Mouse (Mus musculus) left cerebral cortex, adult 9 months (tissue): Measurements from ENCODE around the gene Ube2c.

Source experiments
- DNase-seq, 2 experiments: peaks; one replicate each; pipeline ENCODE4 v3.0.0; 2022; ENCODE audit warnings: low spot score in 2 of 2

Ube2c gene

DNA sequence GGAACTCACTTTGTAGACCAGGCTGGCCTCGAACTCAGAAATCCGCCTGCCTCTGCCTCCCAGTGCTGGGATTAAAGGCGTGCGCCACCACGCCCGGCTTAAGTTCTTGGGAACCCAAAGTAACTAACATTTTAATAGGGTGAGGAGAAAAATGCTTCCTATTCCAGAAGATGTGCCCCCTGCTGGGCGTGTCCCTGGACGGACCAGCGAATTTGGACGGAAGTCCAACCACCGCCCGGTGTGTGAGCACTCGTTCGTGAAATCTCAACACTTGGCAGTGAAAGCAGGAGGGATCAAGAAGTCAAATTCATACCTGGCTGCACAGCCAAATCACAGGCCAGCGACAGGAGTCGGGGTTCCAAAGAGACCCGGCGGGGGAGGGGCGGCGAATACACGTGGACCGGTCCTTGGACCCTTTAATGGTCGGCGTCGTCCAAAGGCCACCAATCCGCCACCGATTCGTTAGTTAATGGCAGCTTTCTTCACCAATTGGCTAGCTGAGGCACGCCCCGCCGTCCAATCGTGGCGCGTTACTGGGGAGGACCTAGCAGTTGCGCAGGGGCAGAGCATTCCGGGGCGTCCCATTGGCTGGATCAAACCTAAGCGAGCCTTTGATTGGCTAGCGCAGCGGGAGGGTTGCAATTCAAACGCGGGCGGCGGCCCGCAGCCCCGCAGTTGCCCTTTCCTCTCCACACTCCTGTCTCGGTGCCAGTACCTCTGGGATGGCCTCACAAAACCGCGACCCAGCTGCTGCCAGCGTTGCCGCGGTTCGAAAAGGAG is at the start of gene Ube2c:
Gene Ube2c (plus strand): TSS at position 641 of the 780 bp plus-strand sequence.
- peak; percentile 97 to 99 for DNase-seq

DNA sequence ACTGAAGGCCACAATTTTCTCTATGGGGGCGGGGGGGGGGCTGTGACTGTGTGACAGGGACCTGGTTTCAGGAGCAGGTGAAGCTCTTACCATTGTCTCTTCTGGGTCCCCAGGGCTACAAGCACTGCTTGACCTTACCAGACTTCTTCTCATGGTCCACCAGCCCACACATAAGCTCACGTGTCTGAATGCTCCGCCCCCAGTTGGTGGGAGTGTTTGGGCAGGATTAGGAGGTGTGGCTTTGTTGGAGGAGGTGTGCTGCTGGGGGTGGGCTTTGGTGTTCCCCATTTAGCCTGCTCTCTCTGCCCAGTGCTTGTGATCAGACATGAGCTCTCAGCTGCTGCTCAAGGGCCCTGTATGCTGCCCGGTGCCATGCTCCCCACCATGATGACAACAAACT is 46.4 kb upstream of the Ube2c start:
- DNase-seq, result no peak

DNA sequence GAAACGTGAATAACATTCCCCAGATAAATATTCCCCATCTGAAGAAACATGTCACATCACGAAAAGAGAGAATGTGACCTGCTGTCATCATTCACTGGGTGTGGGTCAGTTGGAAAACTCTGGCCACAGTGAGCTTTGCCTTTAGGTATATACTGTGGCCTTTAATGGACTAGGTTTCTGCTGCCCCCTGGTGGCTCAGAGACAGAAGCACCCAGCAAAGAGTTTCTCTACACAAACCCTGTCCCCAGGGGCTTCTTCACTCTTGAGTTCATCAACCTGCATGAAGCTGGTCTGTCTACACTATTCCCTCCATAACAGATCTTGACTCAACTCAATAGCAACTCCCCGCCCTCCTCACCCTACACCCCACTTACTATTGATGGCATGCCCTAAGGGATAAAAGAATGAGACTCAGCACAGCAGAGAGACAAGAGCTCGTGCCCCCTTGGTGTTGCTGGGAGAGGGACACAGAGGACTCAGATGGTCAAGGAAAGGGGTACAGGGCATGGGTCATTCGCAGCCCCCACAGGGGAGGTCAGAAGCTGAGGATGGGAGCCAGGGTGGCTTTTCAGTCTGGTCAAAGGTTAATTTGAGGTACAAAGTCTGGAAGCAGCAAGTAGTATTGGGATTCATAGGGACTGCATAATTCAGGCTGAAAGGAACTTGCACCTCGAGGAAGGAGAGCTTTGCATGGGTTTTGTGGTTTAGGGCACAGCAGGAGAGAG is 43.6 kb upstream of the Ube2c start:
- peak in 1 of 2 experiments; percentile 61 for DNase-seq

DNA sequence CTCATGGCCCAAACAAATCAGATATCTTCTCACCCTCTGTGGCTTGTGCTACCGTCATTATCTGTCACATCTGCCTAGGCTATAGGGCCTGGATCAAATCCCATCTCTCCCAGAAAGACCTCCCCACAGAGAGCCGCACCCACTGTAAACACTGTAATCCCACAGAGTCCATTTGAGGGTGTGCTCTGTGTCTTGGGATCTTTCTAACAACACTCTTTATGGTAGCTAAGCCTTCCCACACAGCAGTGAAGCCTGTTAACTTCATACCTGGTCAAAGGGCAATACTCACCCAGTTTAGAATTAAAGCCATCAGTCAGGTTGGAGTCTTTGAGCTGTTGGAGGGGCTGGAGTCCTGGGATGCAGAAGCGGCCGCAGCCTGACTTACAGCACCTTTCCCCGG is 38.0 kb upstream of the Ube2c start:
- DNase-seq, result no peak

DNA sequence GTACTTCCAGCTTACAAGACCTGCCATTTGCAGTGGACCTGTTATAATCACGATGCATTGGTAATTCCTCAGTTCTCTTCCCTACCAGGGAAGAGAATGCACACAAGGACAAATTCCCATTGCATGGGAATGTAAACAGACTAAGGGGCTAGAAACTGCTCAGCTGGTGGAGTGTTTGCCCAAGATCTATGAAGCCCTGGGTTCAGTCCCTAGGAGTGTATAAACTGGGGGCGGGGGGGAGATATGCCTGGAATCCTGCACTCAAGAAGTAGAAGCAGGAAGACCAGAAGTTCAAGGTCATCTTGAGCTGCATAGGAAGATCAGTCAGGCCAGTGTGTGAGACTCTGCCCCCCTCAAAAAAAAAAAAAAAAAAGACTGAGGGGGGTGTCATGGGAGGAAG is 36.4 kb upstream of the Ube2c start:
- no peak for DNase-seq

DNA sequence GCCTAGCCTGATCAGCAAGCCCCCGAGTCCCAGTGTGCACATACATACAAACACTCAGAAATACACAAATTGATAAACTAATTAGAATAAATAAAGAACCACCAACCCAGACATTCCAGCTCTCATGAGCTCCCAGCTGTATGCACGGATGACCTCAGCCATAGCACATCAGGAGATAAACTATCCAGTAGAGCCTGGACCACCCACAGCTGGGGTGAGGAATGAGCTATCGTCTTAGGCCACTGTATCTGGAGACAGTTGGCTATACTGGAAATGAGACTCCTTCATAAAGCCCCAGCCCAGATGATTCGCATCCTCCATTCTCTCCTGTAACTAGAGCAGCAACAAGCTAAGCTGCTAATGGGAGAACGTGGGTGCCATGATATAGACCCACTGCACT is 34.9 kb upstream of the Ube2c start:
- DNase-seq, result no peak

DNA sequence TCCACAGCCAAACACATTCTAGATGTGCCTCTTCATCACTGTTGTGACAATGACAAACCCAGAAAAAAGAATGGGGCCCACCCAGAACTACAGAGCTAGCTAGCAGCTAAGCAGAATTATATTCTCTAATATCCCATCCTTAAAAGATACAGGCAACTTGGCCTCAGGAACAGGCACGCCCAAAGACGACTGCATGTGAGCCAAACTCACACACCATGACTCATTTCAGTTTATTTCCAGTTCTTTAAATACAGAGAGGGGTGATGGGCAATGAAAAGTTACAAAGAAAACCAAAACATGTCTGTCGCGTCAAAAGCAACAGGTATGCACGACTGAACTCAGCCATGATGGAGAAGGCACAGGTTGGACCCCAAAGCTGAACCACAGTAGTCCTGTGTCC is 34.3 kb upstream of the Ube2c start:
- no peak for DNase-seq

DNA sequence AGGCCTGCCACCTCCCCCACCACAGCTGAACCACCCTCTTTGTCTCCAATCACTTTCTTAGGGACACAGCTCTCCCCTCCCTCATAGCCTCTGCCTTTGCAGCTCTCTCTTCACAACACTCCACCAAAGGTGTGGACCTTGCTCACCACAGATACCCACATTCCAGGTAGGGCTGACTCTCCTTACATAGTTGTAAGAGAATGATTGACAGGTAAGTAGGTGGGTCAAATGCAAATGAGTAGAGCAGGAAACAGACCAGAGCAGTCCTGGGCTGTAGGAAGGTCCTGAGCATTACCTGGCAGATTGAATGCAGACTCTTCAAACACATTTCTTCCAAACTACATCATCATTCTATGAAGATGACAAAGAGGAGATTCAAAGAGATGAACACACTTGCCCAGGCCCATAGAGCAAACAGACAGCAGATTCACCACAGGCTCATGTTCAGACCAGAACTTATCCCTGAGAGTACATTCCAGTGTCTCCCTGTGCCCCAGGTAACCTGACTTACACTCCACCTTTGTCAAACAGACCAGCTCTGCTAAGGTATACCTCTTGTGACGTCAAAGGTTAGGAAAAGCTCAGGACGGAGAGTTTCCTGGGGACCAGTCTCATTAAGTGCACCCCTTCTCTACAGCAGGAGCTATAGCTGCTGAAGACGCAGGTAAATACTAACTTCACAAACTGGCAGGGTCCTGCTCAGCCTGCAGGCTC is 32.2 kb upstream of the Ube2c start:
- DNase-seq, result no peak

DNA sequence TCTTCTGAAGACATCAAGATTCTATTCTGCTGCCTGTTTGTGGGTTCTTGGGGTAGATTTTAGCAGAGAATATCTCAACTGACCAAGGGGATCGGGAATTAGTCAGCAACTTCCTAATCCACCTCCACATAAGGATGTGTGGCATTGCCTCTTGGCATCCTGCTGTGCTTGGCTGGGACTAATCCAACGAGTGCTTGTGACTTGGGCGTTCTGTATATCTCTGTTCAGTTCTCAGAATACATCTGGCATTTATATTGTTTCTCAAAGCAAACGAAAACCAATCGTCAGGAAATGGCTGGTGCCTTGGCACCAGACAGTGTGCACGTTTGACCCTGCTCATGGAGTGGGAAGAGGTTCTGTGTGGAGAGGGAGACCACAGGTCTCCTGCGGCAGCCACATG is 29.8 kb upstream of the Ube2c start:
- no peak for DNase-seq

DNA sequence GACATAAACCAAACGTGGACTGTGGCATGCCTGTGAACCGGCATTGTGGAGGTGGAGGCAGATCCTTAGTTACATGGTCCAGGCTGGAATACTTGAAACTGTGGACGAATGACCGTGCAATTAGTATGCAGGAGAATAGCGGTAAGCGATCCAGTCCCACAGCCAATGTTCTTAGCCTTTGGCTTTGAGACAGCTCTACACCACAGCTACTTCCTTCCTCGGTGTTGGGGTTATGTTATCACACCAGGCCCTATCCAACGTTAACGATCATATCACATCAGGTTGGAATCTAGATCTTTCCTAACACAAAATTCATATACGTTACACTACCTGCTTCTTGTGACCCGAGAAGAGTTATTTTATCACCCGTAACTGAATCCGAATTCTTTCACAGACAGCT is 24.7 kb upstream of the Ube2c start:
- DNase-seq, result no peak

DNA sequence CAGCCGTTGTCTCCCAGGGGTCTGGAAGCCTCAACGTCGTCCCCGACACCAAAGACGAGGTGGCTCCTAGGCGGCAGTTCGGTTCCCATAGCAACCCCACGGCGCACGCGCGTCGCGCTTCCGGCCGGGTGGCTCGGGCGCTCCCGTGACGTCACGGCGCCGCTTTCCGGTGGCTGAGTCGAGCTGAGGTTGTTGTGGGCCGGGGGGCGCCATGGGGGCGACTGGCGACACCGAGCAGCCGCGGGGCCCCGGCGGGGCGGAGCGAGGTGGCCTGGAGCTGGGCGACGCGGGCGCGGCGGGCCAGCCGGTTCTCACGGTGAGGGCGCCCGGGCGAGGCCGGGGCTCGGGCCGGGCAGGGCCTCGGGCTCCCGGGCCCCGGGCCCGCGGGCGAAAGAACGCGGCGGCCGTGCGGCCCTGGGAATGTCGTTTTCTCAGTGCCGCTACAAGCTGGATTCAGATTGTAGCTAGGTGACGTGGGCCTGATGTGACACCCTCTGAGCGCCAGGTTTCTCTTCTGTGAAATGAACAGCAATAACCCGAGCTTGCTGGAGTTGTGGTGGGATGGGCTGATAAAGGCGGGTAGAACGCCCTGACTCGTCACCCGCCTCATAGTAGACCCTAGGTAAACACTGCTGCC is 23.7 kb upstream of the Ube2c start, which contains the start of the genes Wfdc3 and Dnttip1:
Gene Wfdc3 (minus strand): TSS at position 89 of the 637 bp plus-strand sequence.
Gene Dnttip1 (plus strand): TSS at position 141 of the 637 bp plus-strand sequence.
- DNase-seq, result peak; percentile 74 to 91

DNA sequence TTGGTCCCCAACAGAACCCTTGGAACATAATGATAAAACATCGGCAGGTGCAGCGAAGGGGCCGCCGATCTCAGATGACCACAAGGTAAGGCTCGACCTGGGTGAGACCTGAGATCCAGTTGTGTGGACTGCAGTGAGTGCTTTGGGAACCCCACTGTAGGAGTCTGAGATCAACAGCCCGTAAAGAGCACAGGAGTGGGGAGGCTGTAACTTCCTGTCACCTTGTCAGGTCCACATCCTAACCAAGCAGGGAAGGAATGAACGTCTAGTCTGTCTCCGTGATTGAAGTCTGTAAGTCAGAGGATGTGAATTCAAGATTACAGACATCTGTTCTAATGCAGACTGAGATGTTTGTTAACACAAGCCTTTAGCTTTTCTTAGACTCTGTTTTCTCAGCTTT is 23.0 kb upstream of the Ube2c start:
- DNase-seq, result no peak

DNA sequence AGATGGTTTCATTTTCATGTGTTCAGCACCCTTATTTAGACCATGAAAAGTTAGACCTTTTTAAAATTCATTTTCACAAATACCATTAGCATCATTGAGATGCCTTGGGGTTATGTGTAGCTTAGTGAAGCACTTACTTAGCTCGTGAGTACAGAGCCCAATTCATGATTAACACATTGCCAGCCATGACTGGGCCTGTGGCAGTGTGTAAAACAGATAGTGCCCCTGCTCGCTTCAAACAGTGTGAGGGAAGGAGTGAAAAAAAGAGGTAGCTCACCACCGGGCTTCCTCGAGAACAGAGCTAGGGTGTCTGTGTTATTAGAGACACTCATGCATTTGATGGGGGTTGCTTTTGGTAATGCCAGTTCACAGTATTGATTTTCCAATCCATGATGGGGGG is 21.5 kb upstream of the Ube2c start:
- DNase-seq, result no peak

DNA sequence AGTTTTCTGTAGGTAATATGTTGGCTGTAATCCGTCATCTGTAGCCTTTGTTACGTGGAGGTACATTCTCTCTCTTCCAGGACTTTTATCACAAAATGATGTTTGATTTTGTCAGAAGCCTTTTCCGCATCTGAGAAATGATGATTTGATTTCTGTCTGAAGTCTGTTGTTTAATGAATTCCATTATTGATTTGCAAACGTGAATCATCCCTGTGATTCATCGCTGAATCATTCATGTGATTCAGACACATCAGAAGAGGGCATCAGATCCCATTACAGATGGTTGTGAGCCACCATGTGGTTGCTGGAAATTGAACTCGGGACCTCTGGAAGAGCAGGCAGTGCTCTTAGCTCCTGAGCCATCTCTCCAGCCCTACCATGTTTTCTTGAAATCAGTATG is 20.7 kb upstream of the Ube2c start:
- no peak for DNase-seq

DNA sequence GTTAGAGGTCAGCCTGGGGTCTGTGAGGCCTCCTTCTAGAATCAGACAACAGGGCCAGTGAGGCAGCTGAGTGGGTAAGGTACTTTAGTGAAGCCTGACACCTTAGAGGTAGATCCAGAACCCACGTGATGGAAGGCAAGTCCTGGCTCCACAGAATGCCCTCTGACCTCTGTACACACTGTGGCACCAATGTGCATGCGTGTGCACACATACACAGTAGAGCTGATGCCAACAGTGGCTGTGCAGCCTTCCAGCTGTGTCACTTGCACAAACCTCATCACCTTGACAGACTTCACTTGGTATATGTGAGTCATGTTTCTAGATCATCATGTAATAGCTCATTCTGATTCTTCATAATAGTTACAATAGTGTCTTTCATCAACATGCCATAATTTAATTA is 17.2 kb upstream of the Ube2c start:
- no peak for DNase-seq

DNA sequence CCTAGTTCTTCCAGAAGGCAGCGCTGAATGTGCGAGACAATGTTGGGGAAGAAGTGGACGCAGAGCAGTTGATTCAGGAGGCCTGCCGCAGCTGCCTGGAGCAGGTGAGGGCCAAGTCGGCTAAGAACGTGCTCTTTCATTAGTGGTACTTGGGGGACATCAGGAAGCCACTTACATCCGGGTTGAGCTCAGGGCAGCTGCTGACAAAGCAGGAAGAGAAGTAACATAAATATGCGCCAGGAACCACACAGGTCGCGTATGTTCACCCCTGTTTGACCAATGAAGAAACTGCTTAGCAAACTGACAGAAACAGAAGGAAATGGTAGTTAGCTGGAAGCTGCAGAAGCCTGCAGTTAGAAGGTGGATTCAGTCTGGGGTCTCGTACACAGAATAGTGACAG is 15.6 kb upstream of the Ube2c start:
- DNase-seq, result no peak

DNA sequence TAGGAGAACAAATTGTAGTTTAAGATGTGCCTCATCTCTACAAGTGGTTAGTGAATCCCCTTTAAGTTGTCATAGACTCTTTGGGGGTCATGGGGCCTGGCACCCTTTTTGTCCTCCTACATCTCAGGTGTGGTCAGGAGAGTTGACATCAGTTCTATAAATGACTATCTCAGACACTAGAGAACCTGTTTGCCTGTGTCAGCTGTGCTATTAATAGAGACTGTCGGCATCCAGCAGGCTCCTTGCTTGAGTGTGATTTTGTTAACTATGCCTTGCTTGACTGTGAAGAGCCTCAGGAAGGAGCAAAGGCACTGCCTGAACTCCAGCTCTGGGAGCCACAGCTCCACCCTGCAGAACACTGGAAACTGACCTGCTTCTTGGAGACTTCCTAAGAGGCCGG is 14.9 kb upstream of the Ube2c start:
- DNase-seq, result no peak

DNA sequence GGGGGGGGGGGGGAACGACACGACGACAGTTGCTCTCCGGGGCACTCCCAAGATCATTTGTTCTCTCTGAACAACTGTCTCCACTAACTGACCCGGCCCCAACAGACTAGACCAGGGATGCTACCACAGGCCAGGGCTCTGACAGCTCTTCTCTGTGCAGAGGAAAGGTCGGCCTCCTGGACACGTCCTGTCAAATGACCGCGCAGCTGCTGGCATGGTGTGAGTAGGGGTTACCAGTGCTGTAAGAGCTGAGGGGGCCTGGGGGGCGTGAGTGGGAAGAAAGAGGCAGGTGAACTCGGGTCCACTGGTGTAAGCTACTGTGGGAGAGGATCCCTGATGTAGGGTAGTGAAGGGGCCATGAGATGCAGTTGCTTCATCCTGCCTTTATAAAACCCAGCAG is 11.9 kb upstream of the Ube2c start:
- DNase-seq, result no peak

DNA sequence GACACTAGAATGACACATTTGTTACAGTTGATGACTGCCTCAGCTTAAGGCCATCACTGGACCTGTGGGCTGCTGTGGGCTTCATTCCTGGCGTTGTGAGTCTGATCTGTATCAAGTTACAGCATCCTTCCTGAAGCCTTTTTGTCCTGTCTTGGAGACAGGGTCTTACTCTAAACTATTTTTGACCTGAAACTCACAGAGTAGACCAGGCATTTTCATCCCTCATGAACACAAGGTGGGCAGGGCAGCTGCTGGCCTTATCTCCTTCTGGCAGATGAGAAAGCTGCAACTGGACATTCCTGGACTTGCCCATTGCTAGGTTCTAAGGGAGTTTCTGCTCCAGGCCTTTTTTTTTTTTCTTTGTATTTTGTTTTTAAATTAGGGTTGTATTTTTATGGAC is 11.0 kb upstream of the Ube2c start:
- no peak for DNase-seq

DNA sequence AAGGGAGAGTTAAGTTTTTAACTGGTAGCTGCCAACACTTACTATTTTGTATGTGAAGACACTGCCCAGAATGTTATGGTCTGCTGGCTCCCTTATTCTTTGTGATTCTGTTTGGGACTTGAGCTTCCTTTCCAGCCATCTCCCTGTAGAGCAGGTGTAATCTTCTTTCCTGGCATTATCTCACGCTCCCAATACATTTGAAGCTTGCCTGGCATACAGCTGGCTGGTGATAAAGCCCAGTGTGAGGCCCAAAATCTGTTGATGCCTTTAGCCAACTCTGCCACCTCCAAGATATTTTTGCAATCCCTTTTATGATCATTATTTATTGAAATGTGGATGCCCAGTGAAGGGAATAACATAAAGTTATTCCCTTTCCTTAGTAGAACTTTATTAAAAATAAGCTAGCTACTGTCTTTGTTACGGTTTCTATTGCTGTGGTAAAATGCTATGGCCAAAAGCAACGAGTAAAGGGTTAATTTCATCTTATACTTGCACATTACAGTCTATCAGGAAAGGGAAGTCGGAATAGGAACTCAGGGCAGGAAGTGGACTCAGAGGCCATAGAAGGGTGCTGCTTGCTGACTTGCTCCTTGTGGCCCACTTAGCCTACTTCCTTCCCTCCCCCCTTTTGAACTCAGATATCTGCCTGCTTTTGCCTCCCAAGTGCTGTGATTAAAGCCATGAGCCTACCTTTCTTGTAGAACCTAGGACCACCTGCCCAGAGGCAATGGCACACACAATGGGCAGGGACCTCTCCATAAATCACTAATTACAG is 9.5 kb upstream of the Ube2c start:
- DNase-seq, result no peak

DNA sequence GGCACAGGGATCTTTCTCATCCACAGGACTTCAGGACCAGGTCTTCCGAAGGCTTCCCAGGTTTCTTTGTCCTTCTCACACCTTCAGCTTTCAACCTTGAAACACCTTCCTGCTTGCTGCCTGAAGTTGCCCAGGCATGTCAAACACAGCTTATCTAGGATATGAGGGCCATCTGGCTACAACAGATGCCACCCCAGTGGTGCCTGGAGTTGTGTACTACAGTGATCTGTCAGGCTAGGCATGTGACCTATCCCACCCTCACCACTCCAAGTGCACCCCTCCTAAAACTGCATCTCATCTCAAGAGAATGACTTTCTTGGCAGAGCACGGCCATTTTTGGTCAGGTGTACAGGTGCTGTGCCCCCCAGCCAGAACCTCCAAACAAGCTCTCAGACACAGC is 8.2 kb upstream of the Ube2c start:
- DNase-seq, result no peak
